Mouse (Mus musculus): ENCODE results near the gene Rsbn1l.

Rsbn1l gene

DNA sequence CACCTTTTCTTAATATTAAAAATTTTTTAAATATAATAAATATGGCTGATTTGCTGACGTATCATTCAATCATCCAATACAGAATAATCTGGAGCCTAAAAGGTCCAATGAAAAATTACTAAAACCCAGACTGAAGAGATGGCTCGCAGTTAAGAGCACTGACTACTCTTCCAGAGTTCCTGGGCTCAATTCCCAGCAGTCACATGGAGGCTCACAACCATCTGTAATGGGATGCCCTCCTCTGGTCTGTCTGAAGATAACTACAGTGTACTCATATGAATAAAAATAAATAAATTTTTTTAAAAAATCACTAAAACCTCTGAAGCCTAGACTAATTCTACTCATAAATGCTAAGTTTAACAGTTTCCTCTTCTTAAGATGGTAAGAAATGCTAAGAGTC lies 94.3 kb downstream of the Rsbn1l start:
- Histone ChIP-seq H3K9me3 (ENCODE audit: low read length) (no peaks in the 10 kb centered on the region), H3K27me3 (ENCODE audit: insufficient read depth, low read length) (no peaks in the 10 kb centered on the region), H3K36me3 (ENCODE audit: insufficient read depth, low read length) (peaks cover 9% of the 10 kb centered on the region), H3K4me1 (replicated peaks; ENCODE audit: low read depth, low read length) (peaks cover 20% of the 10 kb centered on the region), H3K4me3 (replicated peaks; ENCODE audit: low read length) (no peak overlapping the region)
- TF ChIP-seq NANOG (IDR thresholded peaks at IDR 0.05; ENCODE audit: borderline replicate concordance, low read length) (no peak), CTCF (conservative IDR thresholded peaks at IDR 0.05; ENCODE audit: low read length) (no peak), POU5F1 (IDR thresholded peaks at IDR 0.05; ENCODE audit: borderline replicate concordance, low read length) (no peak)

DNA sequence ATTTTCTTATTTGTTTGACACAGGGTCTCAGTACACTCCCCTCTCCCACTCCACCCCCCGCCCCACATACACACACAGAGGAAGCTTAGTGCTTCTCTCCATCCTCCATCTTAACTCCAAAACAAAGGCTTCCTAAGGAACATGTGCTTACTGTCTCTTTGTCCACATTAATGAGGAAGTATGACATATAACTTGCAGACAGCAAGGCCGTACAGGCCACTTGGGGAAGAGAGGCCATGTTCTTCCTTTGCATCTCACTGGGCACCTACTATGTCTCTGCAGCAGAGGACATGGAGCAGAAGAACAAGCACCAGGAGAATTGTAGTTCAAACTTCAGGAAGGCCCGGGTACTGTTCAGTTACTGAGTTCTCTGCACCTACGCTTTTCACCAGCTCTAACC lies 95.6 kb downstream of the Rsbn1l start:
- no peak overlapping the region for H3K4me3 ChIP-seq (replicated peaks; ENCODE audit: low read length)
- H3K9me3 ChIP-seq (ENCODE audit: low read length) = no peaks in the 10 kb centered on the region
- peaks cover 14% of the 10 kb centered on the region for H3K4me1 ChIP-seq (replicated peaks; ENCODE audit: low read depth, low read length)
- TF ChIP-seq POU5F1 (IDR thresholded peaks at IDR 0.05; ENCODE audit: borderline replicate concordance, low read length) (no peak), CTCF (conservative IDR thresholded peaks at IDR 0.05; ENCODE audit: low read length) (no peak), NANOG (IDR thresholded peaks at IDR 0.05; ENCODE audit: borderline replicate concordance, low read length) (no peak)
- peaks cover 9% of the 10 kb centered on the region for H3K36me3 ChIP-seq (ENCODE audit: insufficient read depth, low read length)
- no peaks in the 10 kb centered on the region for H3K27me3 ChIP-seq (ENCODE audit: insufficient read depth, low read length)

DNA sequence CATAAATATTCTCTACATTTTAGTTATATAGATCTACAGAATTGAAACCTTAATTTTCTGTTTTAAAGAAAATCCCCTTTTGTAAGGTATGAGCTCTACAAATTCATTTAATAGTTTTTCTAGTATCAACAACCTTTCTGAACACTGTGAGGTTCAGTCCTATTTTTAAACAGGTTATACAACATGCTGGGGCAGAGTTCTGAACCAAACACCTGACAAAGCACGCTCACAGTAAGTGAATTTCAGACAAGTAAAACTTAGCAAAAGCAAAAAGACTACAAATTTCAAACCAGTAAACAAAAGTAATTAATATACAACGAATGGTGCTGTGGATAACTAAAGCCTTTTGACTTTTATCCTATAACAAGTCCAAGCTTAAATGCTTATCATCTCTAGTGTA lies 97.8 kb downstream of the Rsbn1l start:
- Histone ChIP-seq H3K4me1 (replicated peaks; ENCODE audit: low read depth, low read length) (no peaks in the 10 kb centered on the region), H3K4me3 (replicated peaks; ENCODE audit: low read length) (no peak overlapping the region), H3K9me3 (ENCODE audit: low read length) (no peaks in the 10 kb centered on the region), H3K27me3 (ENCODE audit: insufficient read depth, low read length) (no peaks in the 10 kb centered on the region), H3K36me3 (ENCODE audit: insufficient read depth, low read length) (peaks cover 9% of the 10 kb centered on the region)
- TF ChIP-seq NANOG (IDR thresholded peaks at IDR 0.05; ENCODE audit: borderline replicate concordance, low read length) (no peak), POU5F1 (IDR thresholded peaks at IDR 0.05; ENCODE audit: borderline replicate concordance, low read length) (no peak)

DNA sequence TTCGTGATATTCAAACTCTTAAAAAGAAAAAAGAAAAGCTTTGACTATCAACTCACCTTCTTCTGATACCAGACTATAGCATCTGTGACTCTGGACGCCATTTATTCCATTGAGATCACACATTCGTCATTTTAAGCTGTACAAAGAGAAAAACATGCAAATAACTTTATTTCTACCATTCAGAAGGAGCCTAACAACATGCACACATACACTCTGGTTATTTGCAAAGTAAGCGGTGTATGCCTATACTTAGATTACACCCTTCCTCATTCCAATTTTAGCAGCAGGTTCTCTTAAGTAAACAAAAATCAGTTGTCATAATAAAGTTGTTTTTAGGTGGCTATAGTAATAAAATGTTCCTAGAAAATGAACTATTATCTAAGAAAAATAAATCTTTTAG lies 101.1 kb downstream of the Rsbn1l start:
- Histone ChIP-seq H3K4me3 (replicated peaks; ENCODE audit: low read length) (no peak overlapping the region), H3K36me3 (ENCODE audit: insufficient read depth, low read length) (peaks cover 12% of the 10 kb centered on the region), H3K9me3 (ENCODE audit: low read length) (no peaks in the 10 kb centered on the region), H3K4me1 (replicated peaks; ENCODE audit: low read depth, low read length) (no peaks in the 10 kb centered on the region), H3K27me3 (ENCODE audit: insufficient read depth, low read length) (no peaks in the 10 kb centered on the region)
- TF ChIP-seq NANOG (IDR thresholded peaks at IDR 0.05; ENCODE audit: borderline replicate concordance, low read length) (no peak), CTCF (conservative IDR thresholded peaks at IDR 0.05; ENCODE audit: low read length) (no peak), POU5F1 (IDR thresholded peaks at IDR 0.05; ENCODE audit: borderline replicate concordance, low read length) (no peak)

DNA sequence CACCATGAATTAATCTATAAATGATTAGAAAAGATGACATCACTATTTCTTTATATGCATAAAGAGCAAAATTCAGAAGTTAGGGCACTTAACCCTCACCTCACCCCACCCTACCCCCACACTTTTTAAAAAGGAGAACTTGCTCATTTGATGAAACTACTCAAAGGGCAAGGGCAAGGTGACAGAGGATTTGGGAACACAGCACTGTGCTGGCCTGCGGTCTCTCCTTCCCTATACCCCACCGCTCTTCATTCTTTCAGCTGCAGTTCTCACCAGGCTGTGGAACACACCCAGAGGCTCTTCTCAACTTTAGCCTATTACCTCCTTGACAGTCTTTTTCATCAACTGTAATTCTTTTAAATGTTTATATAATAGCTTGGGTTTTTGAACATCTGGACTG lies 109.2 kb downstream of the Rsbn1l start:
- no peak overlapping the region for H3K4me3 ChIP-seq (replicated peaks; ENCODE audit: low read length)
- no peaks in the 10 kb centered on the region for H3K27me3 ChIP-seq (ENCODE audit: insufficient read depth, low read length)
- H3K9me3 ChIP-seq (ENCODE audit: low read length) = no peaks in the 10 kb centered on the region
- H3K4me1 ChIP-seq (replicated peaks; ENCODE audit: low read depth, low read length) = peaks cover 17% of the 10 kb centered on the region
- H3K36me3 ChIP-seq (ENCODE audit: insufficient read depth, low read length) = peaks cover 4% of the 10 kb centered on the region; the same call in 1 of the 2 replicates
- no peak for TF ChIP-seq POU5F1 (IDR thresholded peaks at IDR 0.05; ENCODE audit: borderline replicate concordance, low read length)
- TF ChIP-seq NANOG (IDR thresholded peaks at IDR 0.05; ENCODE audit: borderline replicate concordance, low read length) = no peak
- no peak for TF ChIP-seq CTCF (conservative IDR thresholded peaks at IDR 0.05; ENCODE audit: low read length)

DNA sequence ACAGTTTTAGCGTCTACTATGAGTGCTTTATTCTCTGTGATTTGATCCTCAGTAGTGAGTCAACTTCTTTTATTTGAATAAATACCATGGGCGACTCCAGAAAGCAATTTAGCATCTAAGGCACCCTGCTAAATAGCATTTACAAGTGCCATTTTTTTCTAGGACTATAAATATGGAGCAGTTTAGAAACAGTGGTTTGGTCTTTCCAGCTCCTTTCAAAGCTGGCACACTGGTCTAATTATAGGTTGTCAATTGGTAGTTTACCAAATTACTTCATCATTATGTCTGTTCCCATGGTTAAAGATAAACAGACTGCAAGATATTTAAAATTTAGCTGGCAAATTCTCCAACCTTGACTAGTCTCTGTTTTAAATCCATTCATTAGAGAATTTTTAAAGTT lies 112.4 kb downstream of the Rsbn1l start:
- Histone ChIP-seq H3K4me3 (replicated peaks; ENCODE audit: low read length) (no peak overlapping the region), H3K36me3 (ENCODE audit: insufficient read depth, low read length) (0 out of 2 replicates have a peak, but pooled peaks cover 7% of the 10 kb centered on the region), H3K9me3 (ENCODE audit: low read length) (no peaks in the 10 kb centered on the region), H3K27me3 (ENCODE audit: insufficient read depth, low read length) (no peaks in the 10 kb centered on the region), H3K4me1 (replicated peaks; ENCODE audit: low read depth, low read length) (peaks cover 23% of the 10 kb centered on the region)
- TF ChIP-seq POU5F1 (IDR thresholded peaks at IDR 0.05; ENCODE audit: borderline replicate concordance, low read length) (no peak), CTCF (conservative IDR thresholded peaks at IDR 0.05; ENCODE audit: low read length) (no peak), NANOG (IDR thresholded peaks at IDR 0.05; ENCODE audit: borderline replicate concordance, low read length) (no peak)

DNA sequence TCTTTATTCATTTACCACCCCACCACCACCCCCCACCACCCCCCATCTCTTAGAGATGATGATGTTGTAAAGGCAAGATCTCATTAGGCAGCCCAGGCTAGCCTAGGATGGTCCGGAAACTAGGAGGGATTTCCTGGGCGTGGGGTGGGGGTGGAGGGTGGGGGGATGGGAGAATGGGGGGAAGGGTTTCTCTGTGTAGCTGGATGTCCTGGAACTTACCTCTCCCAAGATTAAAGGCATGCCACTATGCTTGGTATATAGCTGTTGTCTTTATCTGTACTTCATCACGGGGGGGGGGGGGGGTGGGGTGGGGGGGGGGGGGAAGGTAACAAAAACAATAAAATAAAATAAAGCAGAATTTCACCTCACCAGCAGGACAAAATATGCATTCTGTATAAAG lies 112.8 kb downstream of the Rsbn1l start:
- Histone ChIP-seq H3K27me3 (ENCODE audit: insufficient read depth, low read length) (no peaks in the 10 kb centered on the region), H3K9me3 (ENCODE audit: low read length) (no peaks in the 10 kb centered on the region), H3K36me3 (ENCODE audit: insufficient read depth, low read length) (0 out of 2 replicates have a peak, but pooled peaks cover 7% of the 10 kb centered on the region), H3K4me3 (replicated peaks; ENCODE audit: low read length) (no peak overlapping the region), H3K4me1 (replicated peaks; ENCODE audit: low read depth, low read length) (peaks cover 23% of the 10 kb centered on the region)
- TF ChIP-seq NANOG (IDR thresholded peaks at IDR 0.05; ENCODE audit: borderline replicate concordance, low read length) (no peak), CTCF (conservative IDR thresholded peaks at IDR 0.05; ENCODE audit: low read length) (no peak), POU5F1 (IDR thresholded peaks at IDR 0.05; ENCODE audit: borderline replicate concordance, low read length) (no peak)
